Mouse (Mus musculus): ENCODE measurements around the gene Dscaml1. TPM values are rescaled to one million over a fixed set of nuclear protein-coding genes. Genes with fewer than 3 reads are reported as not detected.

The Dscaml1 gene
- polyA plus RNA-seq, 1 experiment from 2014 or later = 2.3 TPM

GRCm38 (mm10) chr9:45560987-45561386, 134.6 kb downstream of the Dscaml1 start:
- 0 out of 2 replicates have a peak, but pooled peaks cover 9% of the 10 kb centered on the region for H3K27me3 ChIP-seq
- 0 out of 2 replicates have a peak overlapping the region, but pooled peaks have one; percentile 35 for H3K27ac ChIP-seq (replicated peaks)
- WGBS = 72% methylated on average over 6 of the region's 6 CpGs

GRCm38 (mm10) chr9:45566843-45567578, 140.6 kb downstream of the Dscaml1 start:
- no peak overlapping the region for H3K9ac ChIP-seq (replicated peaks)
- WGBS = 92% methylated on average over 5 of the region's 5 CpGs
- H3K36me3 ChIP-seq = no peaks in the 10 kb centered on the region
- H3K4me3 ChIP-seq = no peak overlapping the region
- no peak overlapping the region for H3K4me2 ChIP-seq (replicated peaks)
- no peaks in the 10 kb centered on the region for H3K9me3 ChIP-seq
- ATAC-seq (ENCODE audit: low FRiP score, low read depth) = no peak
- 0 out of 2 replicates have a peak, but pooled peaks cover 3% of the 10 kb centered on the region for H3K27me3 ChIP-seq
- H3K4me1 ChIP-seq = peaks cover 9% of the 10 kb centered on the region
- H3K27ac ChIP-seq (replicated peaks) = no peak overlapping the region

More at GRCm38 (mm10) chr9:45560987-45561386, 134.6 kb downstream of the Dscaml1 start:
- no peak for ATAC-seq (ENCODE audit: low FRiP score, low read depth)
- H3K9ac ChIP-seq (replicated peaks) = no peak overlapping the region
- peaks cover 10% of the 10 kb centered on the region for H3K4me1 ChIP-seq
- no peak overlapping the region for H3K4me2 ChIP-seq (replicated peaks)
- H3K36me3 ChIP-seq = no peaks in the 10 kb centered on the region
- H3K9me3 ChIP-seq = no peaks in the 10 kb centered on the region
- H3K4me3 ChIP-seq = no peak overlapping the region

GRCm38 (mm10) chr9:45569680-45570079, 143.3 kb downstream of the Dscaml1 start:
- Histone ChIP-seq H3K9ac (replicated peaks) (no peak overlapping the region), H3K27ac (replicated peaks) (no peak overlapping the region), H3K9me3 (no peaks in the 10 kb centered on the region), H3K4me1 (peaks cover 22% of the 10 kb centered on the region), H3K4me2 (replicated peaks) (no peak overlapping the region), H3K36me3 (no peaks in the 10 kb centered on the region), H3K4me3 (no peak overlapping the region), H3K27me3 (0 out of 2 replicates have a peak, but pooled peaks cover 3% of the 10 kb centered on the region)
- WGBS = 68% methylated on average over 3 of the region's 3 CpGs
- ATAC-seq (ENCODE audit: low FRiP score, low read depth) = no peak

- Histone ChIP-seq H3K36me3 (no peaks in the 10 kb centered on the region), H3K27me3 (0 out of 2 replicates have a peak, but pooled peaks cover 3% of the 10 kb centered on the region), H3K4me1 (peaks cover 22% of the 10 kb centered on the region), H3K27ac (replicated peaks) (no peak overlapping the region), H3K4me2 (replicated peaks) (no peak overlapping the region), H3K9ac (replicated peaks) (no peak overlapping the region), H3K9me3 (no peaks in the 10 kb centered on the region), H3K4me3 (no peak overlapping the region)
- WGBS = 78% methylated on average over 5 of the region's 5 CpGs
- ATAC-seq (ENCODE audit: low FRiP score, low read depth) = no peak
Measured at GRCm38 (mm10) chr9:45570346-45570745, 143.9 kb downstream of the Dscaml1 start.

GRCm38 (mm10) chr9:45572787-45573492, 146.5 kb downstream of the Dscaml1 start:
- 47% methylated on average over 9 of the region's 9 CpGs for WGBS
- no peak overlapping the region for H3K4me3 ChIP-seq
- H3K9me3 ChIP-seq = no peaks in the 10 kb centered on the region
- peaks cover 24% of the 10 kb centered on the region for H3K4me1 ChIP-seq
- no peaks in the 10 kb centered on the region for H3K27me3 ChIP-seq
- H3K9ac ChIP-seq (replicated peaks) = no peak overlapping the region
- ATAC-seq (ENCODE audit: low FRiP score, low read depth) = no peak
- no peaks in the 10 kb centered on the region for H3K36me3 ChIP-seq
- H3K4me2 ChIP-seq (replicated peaks) = no peak overlapping the region
- no peak overlapping the region for H3K27ac ChIP-seq (replicated peaks)

GRCm38 (mm10) chr9:45573493-45573815, 147.0 kb downstream of the Dscaml1 start:
- Histone ChIP-seq H3K36me3 (no peaks in the 10 kb centered on the region), H3K27ac (replicated peaks) (no peak overlapping the region), H3K27me3 (no peaks in the 10 kb centered on the region), H3K4me2 (replicated peaks) (no peak overlapping the region), H3K9ac (replicated peaks) (no peak overlapping the region), H3K4me1 (peaks cover 24% of the 10 kb centered on the region), H3K9me3 (no peaks in the 10 kb centered on the region), H3K4me3 (no peak overlapping the region)
- no peak for ATAC-seq (ENCODE audit: low FRiP score, low read depth)

- H3K4me3 ChIP-seq = no peak overlapping the region
- H3K4me2 ChIP-seq (replicated peaks) = no peak overlapping the region
- no peaks in the 10 kb centered on the region for H3K9me3 ChIP-seq
- ATAC-seq (ENCODE audit: low FRiP score, low read depth) = no peak
- WGBS = 86% methylated on average over 8 of the region's 8 CpGs
- no peak overlapping the region for H3K27ac ChIP-seq (replicated peaks)
- no peaks in the 10 kb centered on the region for H3K36me3 ChIP-seq
- peaks cover 24% of the 10 kb centered on the region for H3K4me1 ChIP-seq
- H3K27me3 ChIP-seq = no peaks in the 10 kb centered on the region
- no peak overlapping the region for H3K9ac ChIP-seq (replicated peaks)
Measured at GRCm38 (mm10) chr9:45574021-45574420, 147.6 kb downstream of the Dscaml1 start.

GRCm38 (mm10) chr9:45580069-45580795, 153.8 kb downstream of the Dscaml1 start:
- no peaks in the 10 kb centered on the region for H3K36me3 ChIP-seq
- peaks cover 12% of the 10 kb centered on the region; the same call in 1 of the 2 replicates for H3K4me1 ChIP-seq
- H3K27ac ChIP-seq (replicated peaks) = peak overlapping the region; percentile 40
- H3K9me3 ChIP-seq = no peaks in the 10 kb centered on the region
- no peaks in the 10 kb centered on the region for H3K27me3 ChIP-seq
- H3K9ac ChIP-seq (replicated peaks) = no peak overlapping the region
- 50% methylated on average over 16 of the region's 16 CpGs for WGBS
- no peak for ATAC-seq (ENCODE audit: low FRiP score, low read depth)
- no peak overlapping the region for H3K4me2 ChIP-seq (replicated peaks)
- no peak overlapping the region for H3K4me3 ChIP-seq

- H3K9me3 ChIP-seq = no peaks in the 10 kb centered on the region
- H3K4me1 ChIP-seq = 0 out of 2 replicates have a peak, but pooled peaks cover 9% of the 10 kb centered on the region
- no peak overlapping the region for H3K4me2 ChIP-seq (replicated peaks)
- no peaks in the 10 kb centered on the region; the same call in 1 of the 2 replicates for H3K27me3 ChIP-seq
- no peaks in the 10 kb centered on the region for H3K36me3 ChIP-seq
- no peak for ATAC-seq (ENCODE audit: low FRiP score, low read depth)
- no peak overlapping the region for H3K4me3 ChIP-seq
- no peak overlapping the region for H3K27ac ChIP-seq (replicated peaks)
- no peak overlapping the region for H3K9ac ChIP-seq (replicated peaks)
- 70% methylated on average over 9 of the region's 9 CpGs for WGBS
Measured at GRCm38 (mm10) chr9:45586475-45586874, 160.0 kb downstream of the Dscaml1 start.

- 78% methylated on average over 7 of the region's 7 CpGs for WGBS
- no peak overlapping the region for H3K9ac ChIP-seq (replicated peaks)
- H3K9me3 ChIP-seq = no peaks in the 10 kb centered on the region
- no peak for ATAC-seq (ENCODE audit: low FRiP score, low read depth)
- H3K27ac ChIP-seq (replicated peaks) = no peak overlapping the region
- H3K36me3 ChIP-seq = no peaks in the 10 kb centered on the region
- no peaks in the 10 kb centered on the region; the same call in 1 of the 2 replicates for H3K27me3 ChIP-seq
- H3K4me1 ChIP-seq = 0 out of 2 replicates have a peak, but pooled peaks cover 9% of the 10 kb centered on the region
- no peak overlapping the region for H3K4me3 ChIP-seq
- no peak overlapping the region for H3K4me2 ChIP-seq (replicated peaks)
Measured at GRCm38 (mm10) chr9:45587704-45588103, 161.3 kb downstream of the Dscaml1 start.

- Histone ChIP-seq H3K27me3 (no peaks in the 10 kb centered on the region; the same call in 1 of the 2 replicates), H3K9ac (replicated peaks) (no peak overlapping the region), H3K4me2 (replicated peaks) (no peak overlapping the region), H3K4me1 (0 out of 2 replicates have a peak, but pooled peaks cover 9% of the 10 kb centered on the region), H3K4me3 (no peak overlapping the region), H3K36me3 (no peaks in the 10 kb centered on the region), H3K27ac (replicated peaks) (no peak overlapping the region), H3K9me3 (no peaks in the 10 kb centered on the region)
- ATAC-seq (ENCODE audit: low FRiP score, low read depth) = no peak
- WGBS = 71% methylated on average over 3 of the region's 3 CpGs
Measured at GRCm38 (mm10) chr9:45589867-45590266, 163.4 kb downstream of the Dscaml1 start.

GRCm38 (mm10) chr9:45591061-45591460, 164.6 kb downstream of the Dscaml1 start:
- Histone ChIP-seq H3K27ac (replicated peaks) (no peak overlapping the region), H3K9ac (replicated peaks) (no peak overlapping the region), H3K27me3 (no peaks in the 10 kb centered on the region; the same call in 1 of the 2 replicates), H3K36me3 (no peaks in the 10 kb centered on the region), H3K4me3 (no peak overlapping the region), H3K4me2 (replicated peaks) (no peak overlapping the region), H3K4me1 (0 out of 2 replicates have a peak, but pooled peaks cover 9% of the 10 kb centered on the region), H3K9me3 (no peaks in the 10 kb centered on the region)
- ATAC-seq (ENCODE audit: low FRiP score, low read depth) = no peak
- 89% methylated on average over 2 of the region's 2 CpGs for WGBS
